18 mouse cellular contexts compared by ENCODE assay signal in the genomic region with DNA sequence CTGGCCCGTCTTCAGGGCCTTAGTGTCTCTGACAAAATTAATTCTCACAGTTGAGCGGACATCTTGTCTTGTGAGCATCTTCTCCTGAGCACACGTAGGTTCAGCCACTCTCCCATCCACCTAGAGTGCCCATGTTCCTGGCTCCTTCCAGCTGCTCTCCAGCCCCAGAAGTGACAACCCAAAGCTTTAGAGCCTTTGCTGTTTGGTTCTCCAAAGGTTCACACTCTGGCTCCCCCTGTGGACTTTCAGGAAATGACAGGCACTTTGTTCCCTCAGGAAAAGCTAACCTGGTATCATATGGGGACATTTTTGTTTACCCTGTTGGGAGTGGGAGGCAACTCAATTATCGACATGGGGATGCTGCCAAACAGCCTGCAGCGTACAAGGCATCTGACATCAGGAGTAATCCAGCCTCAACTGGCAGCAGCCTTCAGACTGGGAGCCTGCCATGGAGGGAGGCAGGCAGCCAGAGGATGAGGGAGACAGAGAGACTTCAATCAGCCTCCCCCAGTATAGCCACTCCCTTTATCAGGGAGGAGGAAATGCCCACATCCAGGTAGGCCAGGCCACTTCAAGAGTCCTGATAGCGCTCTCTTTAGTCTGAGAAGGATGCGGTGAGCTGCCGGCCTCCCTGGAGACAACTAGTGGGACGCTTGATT. TPM values are rescaled to one million over a fixed set of nuclear protein-coding genes. Genes with fewer than 3 reads are reported as not detected.
DNase-seq lines count a peak whose midpoint lies in the region; ATAC-seq and TF ChIP-seq lines count a peak whose summit lies in the region.
"Not testable (repeated sequence)": the region's sequence is repeated elsewhere in the genome, so short reads cannot be mapped to it uniquely, and the experiment has no call there.
"Had no signal": no experiment of that assay in that cellular context is flagged by ENCODE, and none has a peak within 500 bp of the region (broad histone marks: within the 10 kb centered on the region; RNA-seq: fewer than 3 reads in every experiment).

No protein-coding gene starts in this region.

- TF ChIP-seq CTCF in E14TG2a.4 (conservative IDR thresholded peaks at IDR 0.05; ENCODE audit: low read length), result 0 out of 2 replicates have a peak, but pooled peaks have one; percentile 17
- TF ChIP-seq CTCF in left cerebral cortex, adult 2 months (IDR thresholded peaks at IDR 0.05), result peak; percentile 32

- not testable (repeated sequence) for H3K4me3 ChIP-seq in E14TG2a.4 (replicated peaks; ENCODE audit: low read length); hindbrain, embryonic 14.5 days (replicated peaks; ENCODE audit: low read length); left cerebral cortex, adult 2 months; lung, embryonic 16.5 days (ENCODE audit: low read length); stomach, embryonic 16.5 days (replicated peaks; ENCODE audit: low read length)

- peak; percentile 84 for ATAC-seq in common myeloid progenitor, adult 5-6 weeks (replicated peaks; ENCODE audit: low read depth, poor library complexity, severe bottlenecking)
- ATAC-seq in frontal cortex, adult (ENCODE audit: low TSS enrichment), result peak; percentile 73; the same call in 1 of the 2 replicates
- ATAC-seq in hindbrain, embryonic 14.5 days (ENCODE audit: low FRiP score), result 0 out of 2 replicates have a peak, but pooled peaks have one; percentile 51
- ATAC-seq in lung, embryonic 16.5 days (ENCODE audit: low read depth), result peak; percentile 57
- peak; percentile 37; the same call in 1 of the 2 replicates for ATAC-seq in stomach, embryonic 16.5 days (ENCODE audit: insufficient read depth, low FRiP score)

- WGBS in hindbrain, embryonic 14.5 days, result 24% methylated on average over 3 of the region's 9 CpGs
- WGBS in lung, embryonic 16.5 days, result 22% methylated on average over 3 of the region's 9 CpGs
- 22% methylated on average over 3 of the region's 9 CpGs for WGBS in stomach, embryonic 16.5 days

- H3K36me3 ChIP-seq in E14TG2a.4 (ENCODE audit: insufficient read depth, low read length); hindbrain, embryonic 14.5 days (replicated peaks; ENCODE audit: control insufficient read depth, insufficient read depth); lung, embryonic 16.5 days (ENCODE audit: control insufficient read depth, insufficient read depth, low read length); stomach, embryonic 16.5 days (ENCODE audit: control insufficient read depth, insufficient read depth, low read length): not testable (repeated sequence)

- H3K9me3 ChIP-seq in E14TG2a.4 (ENCODE audit: low read length); hindbrain, embryonic 14.5 days (ENCODE audit: control insufficient read depth, low read length); lung, embryonic 16.5 days (ENCODE audit: control insufficient read depth, low read length); stomach, embryonic 16.5 days (replicated peaks; ENCODE audit: control insufficient read depth, low read length): not testable (repeated sequence)

- not testable (repeated sequence) for H3K9ac ChIP-seq in hindbrain, embryonic 14.5 days; lung, embryonic 16.5 days (ENCODE audit: low read length); stomach, embryonic 16.5 days (ENCODE audit: low read length)

- H3K27me3 ChIP-seq in E14TG2a.4 (ENCODE audit: insufficient read depth, low read length); hindbrain, embryonic 14.5 days (ENCODE audit: control insufficient read depth, insufficient read depth, low read length); lung, embryonic 16.5 days (ENCODE audit: control insufficient read depth, insufficient read depth, low read depth, low read length); stomach, embryonic 16.5 days (ENCODE audit: control insufficient read depth, insufficient read depth, low read length): not testable (repeated sequence)

- H3K27ac ChIP-seq in hindbrain, embryonic 14.5 days; left cerebral cortex, adult 2 months; lung, embryonic 16.5 days (ENCODE audit: low read length); stomach, embryonic 16.5 days (ENCODE audit: low read length): not testable (repeated sequence)

- H3K4me2 ChIP-seq in hindbrain, embryonic 14.5 days (replicated peaks); lung, embryonic 16.5 days (ENCODE audit: low read depth, low read length); stomach, embryonic 16.5 days (ENCODE audit: low read depth, low read length): not testable (repeated sequence)

- DNase-seq in hindbrain, embryonic 14.5 days (ENCODE audit: low spot score); left cerebral cortex, adult 2 months (ENCODE audit: extremely low spot score in 1 of 2, low spot score in 2 of 2): not testable (repeated sequence)
- DNase-seq in layer of hippocampus, adult 11-12 months (ENCODE audit: low spot score), result peak; percentile 37

- not testable (repeated sequence) for H3K4me1 ChIP-seq in E14TG2a.4 (replicated peaks; ENCODE audit: low read depth, low read length); hindbrain, embryonic 14.5 days (replicated peaks; ENCODE audit: control insufficient read depth, insufficient read depth, low read length); lung, embryonic 16.5 days (replicated peaks; ENCODE audit: control insufficient read depth, insufficient read depth, low read length); stomach, embryonic 16.5 days (ENCODE audit: control insufficient read depth, insufficient read depth, low read length)

- intact Hi-C loops in left cerebral cortex, adult 2 months (cut with DNase I), result not testable (repeated sequence)

RNA-seq across cellular contexts. Expression of a gene that starts 13.6 kb away (rescaled TPM):
- not detected in 2 replicates for total RNA-seq in common myeloid progenitor, adult 5-6 weeks (2017)
- polyA plus RNA-seq in hindbrain, embryonic 14.5 days (2014; fragmentation: Nextera tagmentation; extraction: Ambion mirVana), result not detected in 2 replicates
- total RNA-seq in left cerebral cortex, adult 2 months (2021), result not detected
- not detected in 2 replicates for polyA plus RNA-seq in lung, embryonic 16.5 days (2015; fragmentation: Nextera tagmentation; extraction: Ambion mirVana)
- polyA plus RNA-seq in stomach, embryonic 16.5 days (2015; fragmentation: Nextera tagmentation; extraction: Ambion mirVana), result not detected in 2 replicates
- total RNA-seq: gastrocnemius, adult 18-20 months; heart, adult 8-10 months; heart, postnatal 25 days; left cerebral cortex, adult 8-10 months had no signal
- polyA plus RNA-seq: embryonic facial prominence, embryonic 11.5 days; forebrain, embryonic 11.5 days; limb, embryonic 13.5 days; midbrain, embryonic 10.5 days; small intestine, adult 2 months; thymus, postnatal 0 days had no signal

RNA-seq across cellular contexts. Expression of a gene that starts 25.0 kb away (rescaled TPM):
- not detected in 2 replicates for total RNA-seq in common myeloid progenitor, adult 5-6 weeks (2017)
- polyA plus RNA-seq in hindbrain, embryonic 14.5 days (2014; fragmentation: Nextera tagmentation; extraction: Ambion mirVana), result not detected in 2 replicates
- under 1 TPM; 0.59 to 0.89 TPM for total RNA-seq in left cerebral cortex, adult 2 months (2021)
- polyA plus RNA-seq in lung, embryonic 16.5 days (2015; fragmentation: Nextera tagmentation; extraction: Ambion mirVana), result not detected in 2 replicates
- not detected in 2 replicates for polyA plus RNA-seq in stomach, embryonic 16.5 days (2015; fragmentation: Nextera tagmentation; extraction: Ambion mirVana)
- polyA plus RNA-seq: embryonic facial prominence, embryonic 11.5 days; forebrain, embryonic 11.5 days; midbrain, embryonic 10.5 days; small intestine, adult 2 months; thymus, postnatal 0 days had no signal

RNA-seq across cellular contexts. Expression of a gene that starts 25.0 kb away (rescaled TPM):
- total RNA-seq in common myeloid progenitor, adult 5-6 weeks (2017), result not detected in 2 replicates
- polyA plus RNA-seq in hindbrain, embryonic 14.5 days (2014; fragmentation: Nextera tagmentation; extraction: Ambion mirVana), result 0.27 TPM in 1 of 2 replicates, not detected in the other
- total RNA-seq in left cerebral cortex, adult 2 months (2021), result under 1 TPM in 1 of 2 experiments, not detected in 1; 0.68 TPM
- polyA plus RNA-seq in lung, embryonic 16.5 days (2015; fragmentation: Nextera tagmentation; extraction: Ambion mirVana), result 0.16 and 0.29 TPM in 2 replicates
- 0.09 TPM in 1 of 2 replicates, not detected in the other for polyA plus RNA-seq in stomach, embryonic 16.5 days (2015; fragmentation: Nextera tagmentation; extraction: Ambion mirVana)
- total RNA-seq: gastrocnemius, adult 18-20 months; heart, postnatal 25 days had no signal
- polyA plus RNA-seq: forebrain, embryonic 11.5 days; midbrain, embryonic 10.5 days; small intestine, adult 2 months had no signal

RNA-seq across cellular contexts. Expression of a gene that starts 43.2 kb away (rescaled TPM):
- total RNA-seq in common myeloid progenitor, adult 5-6 weeks (2017), result not detected in 2 replicates
- polyA plus RNA-seq in hindbrain, embryonic 14.5 days (2014; fragmentation: Nextera tagmentation; extraction: Ambion mirVana), result not detected in 2 replicates
- total RNA-seq in left cerebral cortex, adult 2 months (2021), result under 1 TPM in 1 of 2 experiments, not detected in 1; 0.66 TPM
- not detected in 2 replicates for polyA plus RNA-seq in lung, embryonic 16.5 days (2015; fragmentation: Nextera tagmentation; extraction: Ambion mirVana)
- polyA plus RNA-seq in stomach, embryonic 16.5 days (2015; fragmentation: Nextera tagmentation; extraction: Ambion mirVana), result not detected in 2 replicates
- polyA plus RNA-seq: forebrain, embryonic 11.5 days; midbrain, embryonic 10.5 days; small intestine, adult 2 months; thymus, postnatal 0 days had no signal

RNA-seq across cellular contexts. Expression of a gene that starts 44.0 kb away (rescaled TPM):
- not detected in 2 replicates for total RNA-seq in common myeloid progenitor, adult 5-6 weeks (2017)
- 0.13 and 0.15 TPM in 2 replicates for polyA plus RNA-seq in hindbrain, embryonic 14.5 days (2014; fragmentation: Nextera tagmentation; extraction: Ambion mirVana)
- total RNA-seq in left cerebral cortex, adult 2 months (2021), result not detected
- polyA plus RNA-seq in lung, embryonic 16.5 days (2015; fragmentation: Nextera tagmentation; extraction: Ambion mirVana), result 0.06 and 0.19 TPM in 2 replicates
- polyA plus RNA-seq in stomach, embryonic 16.5 days (2015; fragmentation: Nextera tagmentation; extraction: Ambion mirVana), result 0.13 TPM in 1 of 2 replicates, not detected in the other
- total RNA-seq: heart, adult 8-10 months; heart, postnatal 25 days had no signal
- polyA plus RNA-seq: forebrain, embryonic 11.5 days had no signal
